Mouse (Mus musculus) cortical plate, adult 2 months (tissue): Measurements from ENCODE around the gene Sox10. TPM values are rescaled to one million over a fixed set of nuclear protein-coding genes. Genes with fewer than 3 reads are reported as not detected.

ENCODE experiments used
- H3K27ac ChIP-seq: fragments of 200-500 bp; 2 replicates; pipeline ENCODE4 v1.5.1; 2012; ENCODE audit warnings: low read length, control low read depth, inconsistent platforms; ENCODE audit not compliant: insufficient read depth
- H3K4me1 ChIP-seq: fragments of 200-500 bp; 2 replicates; pipeline ENCODE4 v1.6.1; 2011; ENCODE audit warnings: low read length; ENCODE audit not compliant: control insufficient read depth, insufficient read depth
- H3K4me3 ChIP-seq: fragments of 200-500 bp; 2 replicates; pipeline ENCODE4 v1.5.1; 2011; ENCODE audit warnings: mild to moderate bottlenecking, low read length, control low read depth; ENCODE audit not compliant: insufficient read depth
- CTCF ChIP-seq: fragments of 200-500 bp; IDR thresholded peaks from 2 replicates; pipeline ENCODE4 v1.5.1; 2011; ENCODE audit warnings: mild to moderate bottlenecking, control low read depth, low read length; ENCODE audit not compliant: insufficient read depth; ENCODE audit errors: extremely low read depth
- POLR2A ChIP-seq: fragments of 200-500 bp; IDR thresholded peaks from 2 replicates; pipeline ENCODE4 v1.6.1; 2011; ENCODE audit warnings: mild to moderate bottlenecking, low read length, control low read depth; ENCODE audit not compliant: insufficient read depth; ENCODE audit errors: extremely low read depth
- polyA plus RNA-seq: library from polyadenylated mRNA; depleted of rRNA; stranded (reverse); fragments of >200 nt; gene quantifications from 2 replicates; pipeline ENCODE4 v1.2.3, GENCODE M21; 2012

Sox10 gene
- polyA plus RNA-seq, 1 experiment, result 69.3 TPM

DNA sequence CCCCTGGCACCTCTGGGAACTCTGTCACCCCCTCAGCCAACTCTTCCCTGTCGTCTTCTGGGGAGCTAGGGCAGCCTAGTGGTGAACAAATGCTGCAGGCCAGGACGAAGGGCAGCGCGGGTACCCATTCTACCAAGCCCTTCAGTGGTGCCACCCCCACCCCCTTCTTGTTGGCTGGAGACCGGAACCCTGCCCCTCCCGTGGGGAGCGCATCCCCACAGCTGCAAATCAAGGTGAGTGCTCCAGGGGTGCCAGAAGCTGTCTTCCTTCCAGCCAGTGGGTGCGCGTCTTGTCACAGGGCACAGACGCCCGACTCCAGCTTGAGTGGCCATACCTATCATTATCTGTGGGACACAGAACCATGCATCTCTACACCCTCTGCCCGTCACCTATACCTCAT, 37.9 kb downstream of the Sox10 start:
- no peak for TF ChIP-seq CTCF
- TF ChIP-seq POLR2A, result no peak
- Histone ChIP-seq H3K4me1 (no peaks in the 10 kb centered on the region), H3K4me3 (no peak overlapping the region), H3K27ac (no peak overlapping the region)

- Histone ChIP-seq H3K4me3 (no peak overlapping the region), H3K4me1 (no peaks in the 10 kb centered on the region), H3K27ac (no peak overlapping the region)
- TF ChIP-seq POLR2A, result no peak
- TF ChIP-seq CTCF, result peak; percentile 69
These were observed 38.7 kb downstream of the Sox10 start for GRCm38 (mm10) chr15:79126217-79126932.

DNA sequence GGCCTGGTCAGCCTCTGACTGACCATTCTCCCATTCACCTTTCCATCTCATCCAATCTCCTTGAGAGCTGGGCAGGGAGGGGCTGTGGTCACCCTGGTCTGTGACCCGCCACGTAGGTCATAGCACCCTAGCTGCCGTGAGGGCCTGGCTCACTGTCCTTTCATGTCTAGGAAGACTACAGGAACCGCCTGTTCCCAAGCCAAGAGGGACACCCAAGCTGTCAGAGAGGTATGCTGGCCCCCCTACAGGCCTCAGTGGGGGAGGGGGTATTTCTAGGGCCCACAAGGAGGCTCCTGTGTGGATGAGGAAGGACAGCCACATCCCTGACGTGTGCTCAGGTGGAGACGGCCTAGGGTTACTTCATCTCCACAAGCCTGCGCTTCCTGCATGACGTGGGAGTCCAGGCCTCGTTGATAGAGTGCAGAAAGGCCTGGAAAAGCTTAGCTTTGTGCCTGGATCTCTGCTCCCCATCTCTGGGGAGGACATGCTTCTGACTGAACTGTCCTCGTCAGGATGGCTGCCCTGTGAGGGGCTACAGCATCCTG, 40.6 kb downstream of the Sox10 start:
- TF ChIP-seq POLR2A (no peak), CTCF (no peak)
- Histone ChIP-seq H3K4me1 (no peaks in the 10 kb centered on the region), H3K4me3 (no peak overlapping the region), H3K27ac (no peak overlapping the region)

GRCm38 (mm10) chr15:79123751-79124150, 41.3 kb downstream of the Sox10 start:
- Histone ChIP-seq H3K4me1 (no peaks in the 10 kb centered on the region), H3K27ac (no peak overlapping the region), H3K4me3 (no peak overlapping the region)
- TF ChIP-seq CTCF, result no peak
- no peak for TF ChIP-seq POLR2A

DNA sequence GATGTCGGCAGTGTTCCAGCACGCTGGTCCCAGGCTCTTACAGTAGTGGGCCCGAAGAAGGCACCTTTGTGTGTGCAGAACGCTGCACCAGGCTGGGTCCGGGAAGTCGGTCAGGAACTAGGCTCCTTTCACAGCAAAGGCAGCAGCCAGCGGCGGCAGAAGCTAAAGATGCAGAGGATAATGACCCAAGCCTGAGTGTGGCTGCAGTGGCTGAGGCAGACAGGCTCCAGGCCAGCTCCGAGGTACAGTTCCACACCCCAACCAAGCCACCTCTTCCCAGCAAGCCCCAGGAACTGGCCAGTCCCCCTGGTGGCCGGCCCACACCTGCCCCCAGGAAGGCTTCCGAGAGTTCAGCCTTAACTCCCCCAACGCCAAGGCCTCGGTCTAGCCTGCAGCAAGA, 42.5 kb downstream of the Sox10 start:
- Histone ChIP-seq H3K4me3 (no peak overlapping the region), H3K4me1 (no peaks in the 10 kb centered on the region), H3K27ac (no peak overlapping the region)
- no peak for TF ChIP-seq CTCF
- TF ChIP-seq POLR2A, result no peak

- Histone ChIP-seq H3K4me1 (no peaks in the 10 kb centered on the region), H3K4me3 (no peak overlapping the region), H3K27ac (no peak overlapping the region)
- no peak for TF ChIP-seq POLR2A
- no peak for TF ChIP-seq CTCF
These were observed 42.9 kb downstream of the Sox10 start for GRCm38 (mm10) chr15:79122119-79122518.

- no peaks in the 10 kb centered on the region for H3K4me1 ChIP-seq
- no peak for TF ChIP-seq CTCF
- no peak overlapping the region for H3K27ac ChIP-seq
- no peak overlapping the region for H3K4me3 ChIP-seq
These were observed 45.5 kb downstream of the Sox10 start for GRCm38 (mm10) chr15:79119491-79119890.

DNA sequence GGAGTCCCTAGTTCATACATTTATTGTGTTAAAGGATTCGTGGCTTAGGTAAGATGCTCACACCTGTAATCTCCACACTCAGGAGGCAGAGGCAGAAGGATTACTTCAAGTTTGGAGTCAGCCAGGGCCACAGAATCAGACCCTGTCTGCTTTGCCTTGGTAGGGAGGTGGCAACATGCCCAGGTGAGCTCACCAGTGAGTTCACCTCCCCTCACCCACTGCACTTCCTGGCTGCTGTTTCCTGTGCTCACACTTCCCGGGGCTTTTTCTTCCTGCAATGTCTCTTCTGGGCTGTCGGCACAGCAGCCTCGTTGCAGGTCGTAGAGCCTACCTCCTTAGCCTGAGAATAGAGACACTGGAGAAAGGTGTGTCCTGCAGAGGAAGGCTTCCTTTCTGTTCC, 49.8 kb downstream of the Sox10 start:
- Histone ChIP-seq H3K27ac (no peak overlapping the region), H3K4me1 (no peaks in the 10 kb centered on the region), H3K4me3 (no peak overlapping the region)
- no peak for TF ChIP-seq CTCF
- TF ChIP-seq POLR2A, result no peak

GRCm38 (mm10) chr15:79111774-79112173, 53.3 kb downstream of the Sox10 start:
- no peak for TF ChIP-seq CTCF
- no peak for TF ChIP-seq POLR2A
- no peak overlapping the region for H3K4me3 ChIP-seq
- H3K27ac ChIP-seq, result no peak overlapping the region
- no peaks in the 10 kb centered on the region for H3K4me1 ChIP-seq

GRCm38 (mm10) chr15:79110528-79110927, 54.5 kb downstream of the Sox10 start:
- Histone ChIP-seq H3K4me1 (no peaks in the 10 kb centered on the region), H3K27ac (no peak overlapping the region), H3K4me3 (peak overlapping the region; percentile 81; the same call in 1 of the 2 replicates)
- no peak for TF ChIP-seq CTCF
- no peak for TF ChIP-seq POLR2A
